Mouse (Mus musculus) ES-E14 (cell line): ENCODE data around the gene Slx4.

Experiments used
- CHD2 ChIP-seq: IDR thresholded peaks from 2 replicates; pipeline ENCODE4 v1.6.1; 2014; ENCODE audit warnings: mild to moderate bottlenecking, low read depth, low read length, inconsistent platforms
- HCFC1 ChIP-seq: IDR thresholded peaks from 2 replicates; pipeline ENCODE4 v1.6.1; 2012; ENCODE audit warnings: low read length, inconsistent platforms, borderline replicate concordance; ENCODE audit not compliant: insufficient read depth
- MAFK ChIP-seq: IDR thresholded peaks from 2 replicates; pipeline ENCODE4 v1.6.1; 2014; ENCODE audit warnings: mild to moderate bottlenecking, low read depth, low read length, inconsistent platforms; ENCODE audit not compliant: insufficient read depth
- ZC3H11A ChIP-seq: IDR thresholded peaks from 2 replicates; pipeline ENCODE4 v1.6.1; 2012; ENCODE audit warnings: low read depth, mild to moderate bottlenecking, inconsistent platforms, low read length, borderline replicate concordance
- ZNF384 ChIP-seq: IDR thresholded peaks from 2 replicates; pipeline ENCODE4 v1.6.1; 2012; ENCODE audit warnings: low read depth, low read length, inconsistent platforms

DNA sequence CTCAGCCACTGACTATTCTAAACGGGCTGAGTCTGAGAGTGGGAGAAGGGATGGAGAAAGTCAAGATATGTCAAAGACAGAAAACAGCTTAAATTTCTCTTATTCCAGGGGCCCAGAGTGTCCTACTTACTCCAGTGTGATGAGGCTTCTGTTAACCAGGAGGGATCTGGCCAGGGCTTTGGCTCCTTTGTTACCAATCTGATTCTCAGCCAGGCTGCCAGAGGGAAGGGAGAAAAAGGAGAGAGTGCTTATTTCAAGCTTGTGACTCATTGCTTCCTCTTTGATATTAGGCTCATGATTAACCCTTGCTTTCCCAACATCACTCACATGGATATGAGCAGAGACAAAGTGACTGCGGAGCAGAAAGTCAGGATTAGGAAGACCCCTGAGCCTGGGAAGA, 44.3 kb downstream of the Slx4 start:
- TF ChIP-seq MAFK = no peak
- no peak for TF ChIP-seq ZNF384
- TF ChIP-seq CHD2 = no peak
- TF ChIP-seq HCFC1 = no peak
- TF ChIP-seq ZC3H11A = no peak
